Comparison of ENCODE assay signal across 8 mouse cellular contexts in the genomic region with DNA sequence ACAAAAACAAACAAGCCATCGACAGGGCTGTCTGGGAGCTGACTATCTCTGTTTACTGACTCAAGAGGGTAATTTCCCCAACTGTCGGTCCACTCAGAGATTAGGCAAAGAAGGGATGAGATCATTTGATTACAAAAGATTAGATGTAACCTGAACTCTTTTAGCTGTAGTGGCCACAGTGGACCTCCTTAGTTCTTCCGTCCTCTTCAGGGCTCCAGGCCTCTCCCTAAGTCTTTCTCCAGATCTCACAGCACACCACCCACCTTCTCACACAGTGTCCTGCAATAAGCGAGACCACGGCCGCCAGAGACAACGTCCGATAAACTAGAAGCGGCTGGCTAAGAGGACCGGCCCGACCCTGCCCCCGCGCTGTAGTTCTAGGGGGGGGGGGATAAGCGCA. TPM values are rescaled to one million over a fixed set of nuclear protein-coding genes. Genes with fewer than 3 reads are reported as not detected.
DNase-seq lines count a peak whose midpoint lies in the region; ATAC-seq and TF ChIP-seq lines count a peak whose summit lies in the region.

No protein-coding gene starts in this region.

- peak; percentile 27 for ATAC-seq in forebrain, embryonic 16.5 days
- peak; percentile 24 for ATAC-seq in lung, embryonic 16.5 days (ENCODE audit: low read depth)

- TF ChIP-seq EP300 in ES-Bruce4 (IDR thresholded peaks at IDR 0.05; ENCODE audit: insufficient read depth, low read depth, low read length): no peak

- H3K9me3 ChIP-seq in ES-Bruce4 (replicated peaks; ENCODE audit: control insufficient read depth, insufficient read depth, low read length, poor library complexity, severe bottlenecking): no peaks in the 10 kb centered on the region
- no peaks in the 10 kb centered on the region for H3K9me3 ChIP-seq in forebrain, embryonic 16.5 days (ENCODE audit: control insufficient read depth, low read length)
- H3K9me3 ChIP-seq in lung, embryonic 16.5 days (ENCODE audit: control insufficient read depth, low read length): no peaks in the 10 kb centered on the region

- peak; percentile 32 for DNase-seq in embryo, embryonic 10 days (ENCODE audit: low spot score)
- no peak for DNase-seq in embryo, embryonic 11 days
- DNase-seq in right cerebral cortex, postnatal 25 days: no peak
- no peak for DNase-seq in cerebellum, adult 9-10 months
- no peak for DNase-seq in urinary bladder, adult 18-20 months (ENCODE audit: low spot score in 2 of 2)

- no peak for TF ChIP-seq CTCF in ES-Bruce4 (IDR thresholded peaks at IDR 0.05; ENCODE audit: low read depth, low read length)

- 5% methylated on average over 14 of the region's 14 CpGs for WGBS in forebrain, embryonic 16.5 days
- under 1% methylated on average over 14 of the region's 14 CpGs for WGBS in lung, embryonic 16.5 days

- no peak for TF ChIP-seq POLR2A in ES-Bruce4 (IDR thresholded peaks at IDR 0.05; ENCODE audit: insufficient read depth, low read length)

- H3K27me3 ChIP-seq in ES-Bruce4 (ENCODE audit: control insufficient read depth, insufficient read depth, low read length, poor library complexity, severe bottlenecking): no peaks in the 10 kb centered on the region
- H3K27me3 ChIP-seq in forebrain, embryonic 16.5 days (replicated peaks; ENCODE audit: control insufficient read depth, insufficient read depth, low read length): no peaks in the 10 kb centered on the region
- no peaks in the 10 kb centered on the region for H3K27me3 ChIP-seq in lung, embryonic 16.5 days (ENCODE audit: control insufficient read depth, insufficient read depth, low read depth, low read length)

- H3K4me3 ChIP-seq in ES-Bruce4 (ENCODE audit: low read depth, low read length): peak overlapping the region; percentile 30
- H3K4me3 ChIP-seq in forebrain, embryonic 16.5 days (replicated peaks; ENCODE audit: low read length): peak overlapping the region; percentile 76
- H3K4me3 ChIP-seq in lung, embryonic 16.5 days (ENCODE audit: low read length): peak overlapping the region; percentile 80

- H3K27ac ChIP-seq in ES-Bruce4 (ENCODE audit: insufficient read depth, low read length): peak overlapping the region; percentile 10; the same call in 1 of the 2 replicates
- H3K27ac ChIP-seq in forebrain, embryonic 16.5 days (ENCODE audit: low read length): no peak overlapping the region
- peak overlapping the region; percentile 78 for H3K27ac ChIP-seq in lung, embryonic 16.5 days (ENCODE audit: low read length)

- peak overlapping the region; percentile 73 for H3K9ac ChIP-seq in ES-Bruce4 (ENCODE audit: low read depth, poor library complexity, severe bottlenecking)
- H3K9ac ChIP-seq in forebrain, embryonic 16.5 days (replicated peaks; ENCODE audit: low read depth, low read length): peak overlapping the region; percentile 14
- H3K9ac ChIP-seq in lung, embryonic 16.5 days (ENCODE audit: low read length): peak overlapping the region; percentile 56

- 0 out of 2 replicates have a peak, but pooled peaks cover 6% of the 10 kb centered on the region for H3K36me3 ChIP-seq in ES-Bruce4 (ENCODE audit: control insufficient read depth, insufficient read depth, low read length, poor library complexity, severe bottlenecking)
- peaks cover under 1% of the 10 kb centered on the region; the same call in 1 of the 2 replicates for H3K36me3 ChIP-seq in forebrain, embryonic 16.5 days (ENCODE audit: control insufficient read depth, insufficient read depth)
- H3K36me3 ChIP-seq in lung, embryonic 16.5 days (ENCODE audit: control insufficient read depth, insufficient read depth, low read length): peaks cover 10% of the 10 kb centered on the region

- H3K4me1 ChIP-seq in ES-Bruce4 (ENCODE audit: control insufficient read depth, insufficient read depth, low read length): peaks cover 6% of the 10 kb centered on the region
- H3K4me1 ChIP-seq in forebrain, embryonic 16.5 days (replicated peaks; ENCODE audit: control insufficient read depth, insufficient read depth, low read length): peaks cover 16% of the 10 kb centered on the region
- H3K4me1 ChIP-seq in lung, embryonic 16.5 days (replicated peaks; ENCODE audit: control insufficient read depth, insufficient read depth, low read length): peaks cover 15% of the 10 kb centered on the region

- peak overlapping the region; percentile 68 for H3K4me2 ChIP-seq in forebrain, embryonic 16.5 days (ENCODE audit: low read length)
- H3K4me2 ChIP-seq in lung, embryonic 16.5 days (ENCODE audit: low read depth, low read length): peak overlapping the region; percentile 91

RNA-seq across cellular contexts. Expression of a gene that starts 0.2 kb away (rescaled TPM):
- 12.6 and 13.7 TPM in 2 replicates for polyA plus RNA-seq in ES-Bruce4 (2011; ENCODE audit: insufficient read depth, insufficient read length, low read depth, missing spikeins)
- 9.2 and 11.1 TPM in 2 replicates for polyA plus RNA-seq in forebrain, embryonic 16.5 days (2015; fragmentation: Nextera tagmentation; extraction: Ambion mirVana)
- polyA plus RNA-seq in lung, embryonic 16.5 days (2015; fragmentation: Nextera tagmentation; extraction: Ambion mirVana): 19.3 and 20.5 TPM in 2 replicates

RNA-seq across cellular contexts. Expression of a gene that starts 6.4 kb away (rescaled TPM):
- 71.8 and 74.9 TPM in 2 replicates for polyA plus RNA-seq in ES-Bruce4 (2011; ENCODE audit: insufficient read depth, insufficient read length, low read depth, missing spikeins)
- polyA plus RNA-seq in forebrain, embryonic 16.5 days (2015; fragmentation: Nextera tagmentation; extraction: Ambion mirVana): 1.4 and 1.7 TPM in 2 replicates
- 17.8 and 20.6 TPM in 2 replicates for polyA plus RNA-seq in lung, embryonic 16.5 days (2015; fragmentation: Nextera tagmentation; extraction: Ambion mirVana)

RNA-seq across cellular contexts. Expression of a gene that starts 42.1 kb away (rescaled TPM):
- 8.1 and 11.0 TPM in 2 replicates for polyA plus RNA-seq in ES-Bruce4 (2011; ENCODE audit: insufficient read depth, insufficient read length, low read depth, missing spikeins)
- polyA plus RNA-seq in forebrain, embryonic 16.5 days (2015; fragmentation: Nextera tagmentation; extraction: Ambion mirVana): 15.6 and 18.8 TPM in 2 replicates
- 11.5 and 12.4 TPM in 2 replicates for polyA plus RNA-seq in lung, embryonic 16.5 days (2015; fragmentation: Nextera tagmentation; extraction: Ambion mirVana)

RNA-seq across cellular contexts. Expression of a gene that starts 44.4 kb away (rescaled TPM):
- polyA plus RNA-seq in ES-Bruce4 (2011; ENCODE audit: insufficient read depth, insufficient read length, low read depth, missing spikeins): 0.30 and 0.43 TPM in 2 replicates
- polyA plus RNA-seq in forebrain, embryonic 16.5 days (2015; fragmentation: Nextera tagmentation; extraction: Ambion mirVana): 3.3 and 5.4 TPM in 2 replicates
- polyA plus RNA-seq in lung, embryonic 16.5 days (2015; fragmentation: Nextera tagmentation; extraction: Ambion mirVana): 0.83 and 0.85 TPM in 2 replicates

Comparison
In these comparisons a context has a peak if more than half of its experiments do, and no peak if none do; other contexts are left out.
1. H3K4me3 ChIP-seq: peak in every context shown above with its lines; median percentile 80 in lung, embryonic 16.5 days; 76 in forebrain, embryonic 16.5 days; 30 in ES-Bruce4.
2. H3K9ac ChIP-seq: peak in every context shown above with its lines; median percentile 73 in ES-Bruce4; 56 in lung, embryonic 16.5 days; 14 in forebrain, embryonic 16.5 days.